Mouse (Mus musculus) neural tube, embryonic 12.5 days (tissue): ENCODE results near the gene Tnrc6c. TPM values are rescaled to one million over a fixed set of nuclear protein-coding genes. Genes with fewer than 3 reads are reported as not detected.

Source experiments
- ATAC-seq: fragments of 200-750 bp; cut with Nextera tagmentation; 2 replicates; pipeline ENCODE4 v1.8.0; 2017; ENCODE audit warnings: low read depth, mild to moderate bottlenecking, moderate TSS enrichment, moderate library complexity; ENCODE audit not compliant: low FRiP score
- H3K27ac ChIP-seq: fragments of 300-500 bp; sonication (generic); 2 replicates; pipeline ENCODE4 v1.5.1; 2016
- H3K27me3 ChIP-seq: fragments of 300-500 bp; sonication (generic); replicated peaks from 2 replicates; pipeline ENCODE4 v1.6.1; 2016; ENCODE audit warnings: mild to moderate bottlenecking
- H3K36me3 ChIP-seq: fragments of 300-500 bp; sonication (generic); 2 replicates; pipeline ENCODE4 v1.6.1; 2016; ENCODE audit warnings: mild to moderate bottlenecking
- H3K4me1 ChIP-seq: fragments of 300-500 bp; sonication (generic); 2 replicates; pipeline ENCODE4 v1.6.1; 2016
- H3K4me2 ChIP-seq: fragments of 300-500 bp; sonication (generic); replicated peaks from 2 replicates; pipeline ENCODE4 v1.6.1; 2016; ENCODE audit warnings: mild to moderate bottlenecking
- H3K4me3 ChIP-seq: fragments of 300-500 bp; sonication (generic); 2 replicates; pipeline ENCODE4 v1.5.1; 2016
- H3K9ac ChIP-seq: fragments of 300-500 bp; sonication (generic); 2 replicates; pipeline ENCODE4 v1.6.1; 2016; ENCODE audit warnings: mild to moderate bottlenecking
- H3K9me3 ChIP-seq: fragments of 300-500 bp; sonication (generic); 2 replicates; pipeline ENCODE4 v1.6.1; 2016; ENCODE audit warnings: mild to moderate bottlenecking
- WGBS: fragments of 180-500 bp; shearing (Covaris S2); methylation state at CpG from one replicate; pipeline ENCODE4 v1.1.7; 2016; 5-methylcytosine and 5-hydroxymethylcytosine counted together
- polyA plus RNA-seq: library from polyadenylated mRNA; unstranded; fragments of >200 nt; fragmentation: Nextera tagmentation; extraction: Ambion mirVana; gene quantifications from 2 replicates; pipeline ENCODE4 v1.2.1, GENCODE M21; 2016

Tnrc6c gene
- polyA plus RNA-seq, 1 experiment from 2014 or later, result 25.0 TPM

- peak overlapping the region; percentile 42; the same call in 1 of the 2 replicates for H3K4me2 ChIP-seq
- ATAC-seq, result no peak
- WGBS, result 41% methylated on average over 7 of the region's 7 CpGs
- no peaks in the 10 kb centered on the region for H3K9me3 ChIP-seq
- no peak overlapping the region for H3K9ac ChIP-seq
- H3K27ac ChIP-seq, result peak overlapping the region; percentile 50
- no peak overlapping the region for H3K4me3 ChIP-seq
- peaks cover 3% of the 10 kb centered on the region; the same call in 1 of the 2 replicates for H3K27me3 ChIP-seq
- peaks cover 48% of the 10 kb centered on the region for H3K4me1 ChIP-seq
- no peaks in the 10 kb centered on the region for H3K36me3 ChIP-seq
Measured at GRCm38 (mm10) chr11:117618774-117619173, 35.3 kb upstream of the Tnrc6c start.

GRCm38 (mm10) chr11:117619581-117619980 is 34.5 kb upstream of the Tnrc6c start:
- H3K9me3 ChIP-seq, result no peaks in the 10 kb centered on the region
- no peak overlapping the region for H3K9ac ChIP-seq
- 33% methylated on average over 10 of the region's 10 CpGs for WGBS
- ATAC-seq, result no peak
- H3K4me2 ChIP-seq, result peak overlapping the region; percentile 19; the same call in 1 of the 2 replicates
- no peaks in the 10 kb centered on the region for H3K36me3 ChIP-seq
- H3K27me3 ChIP-seq, result peaks cover 3% of the 10 kb centered on the region; the same call in 1 of the 2 replicates
- 0 out of 2 replicates have a peak overlapping the region, but pooled peaks have one; percentile 50 for H3K27ac ChIP-seq
- H3K4me3 ChIP-seq, result no peak overlapping the region
- peaks cover 48% of the 10 kb centered on the region for H3K4me1 ChIP-seq

- Histone ChIP-seq H3K36me3 (no peaks in the 10 kb centered on the region), H3K4me1 (peaks cover 29% of the 10 kb centered on the region), H3K4me3 (no peak overlapping the region), H3K27me3 (no peaks in the 10 kb centered on the region), H3K9ac (no peak overlapping the region), H3K4me2 (no peak overlapping the region), H3K9me3 (no peaks in the 10 kb centered on the region), H3K27ac (no peak overlapping the region)
- WGBS, result 79% methylated on average over 4 of the region's 4 CpGs
- no peak for ATAC-seq
Measured at GRCm38 (mm10) chr11:117625196-117625595, 28.9 kb upstream of the Tnrc6c start.

GRCm38 (mm10) chr11:117626557-117626956 is 27.5 kb upstream of the Tnrc6c start:
- no peak overlapping the region for H3K4me2 ChIP-seq
- 62% methylated on average over 6 of the region's 6 CpGs for WGBS
- H3K27me3 ChIP-seq, result no peaks in the 10 kb centered on the region
- H3K4me1 ChIP-seq, result peaks cover 25% of the 10 kb centered on the region
- no peak overlapping the region for H3K4me3 ChIP-seq
- no peaks in the 10 kb centered on the region for H3K9me3 ChIP-seq
- no peak for ATAC-seq
- H3K36me3 ChIP-seq, result no peaks in the 10 kb centered on the region
- 0 out of 2 replicates have a peak overlapping the region, but pooled peaks have one; percentile 1 for H3K9ac ChIP-seq
- H3K27ac ChIP-seq, result no peak overlapping the region; the same call in 1 of the 2 replicates

- H3K4me2 ChIP-seq, result no peak overlapping the region
Measured at GRCm38 (mm10) chr11:117627060-117627562, 27.0 kb upstream of the Tnrc6c start.

GRCm38 (mm10) chr11:117627746-117628311 is 26.3 kb upstream of the Tnrc6c start:
- peak; percentile 76 for ATAC-seq
- Histone ChIP-seq H3K36me3 (no peaks in the 10 kb centered on the region), H3K4me3 (no peak overlapping the region), H3K9ac (peak overlapping the region; percentile 41), H3K27me3 (no peaks in the 10 kb centered on the region), H3K9me3 (no peaks in the 10 kb centered on the region), H3K27ac (peak overlapping the region; percentile 75), H3K4me2 (peak overlapping the region; percentile 12), H3K4me1 (peaks cover 25% of the 10 kb centered on the region)
- WGBS, result 7% methylated on average over 9 of the region's 9 CpGs

More at GRCm38 (mm10) chr11:117627060-117627562, 27.0 kb upstream of the Tnrc6c start:
- no peak for ATAC-seq
- no peaks in the 10 kb centered on the region for H3K27me3 ChIP-seq
- 15% methylated on average over 5 of the region's 5 CpGs for WGBS
- peaks cover 25% of the 10 kb centered on the region for H3K4me1 ChIP-seq
- H3K9me3 ChIP-seq, result no peaks in the 10 kb centered on the region
- no peak overlapping the region for H3K4me3 ChIP-seq
- H3K36me3 ChIP-seq, result no peaks in the 10 kb centered on the region
- H3K9ac ChIP-seq, result no peak overlapping the region
- H3K27ac ChIP-seq, result peak overlapping the region; percentile 75; the same call in 1 of the 2 replicates

- WGBS, result 8% methylated on average over 9 of the region's 9 CpGs
- Histone ChIP-seq H3K9me3 (no peaks in the 10 kb centered on the region), H3K27ac (peak overlapping the region; percentile 75), H3K9ac (peak overlapping the region; percentile 41), H3K4me2 (peak overlapping the region; percentile 12), H3K27me3 (no peaks in the 10 kb centered on the region), H3K4me1 (peaks cover 25% of the 10 kb centered on the region), H3K4me3 (no peak overlapping the region), H3K36me3 (no peaks in the 10 kb centered on the region)
- peak; percentile 87 for ATAC-seq
Measured at GRCm38 (mm10) chr11:117628312-117628779, 25.7 kb upstream of the Tnrc6c start.

- Histone ChIP-seq H3K9ac (no peak overlapping the region), H3K4me2 (no peak overlapping the region), H3K4me1 (peaks cover 25% of the 10 kb centered on the region), H3K27ac (no peak overlapping the region), H3K27me3 (no peaks in the 10 kb centered on the region), H3K9me3 (no peaks in the 10 kb centered on the region), H3K36me3 (no peaks in the 10 kb centered on the region), H3K4me3 (no peak overlapping the region)
- no peak for ATAC-seq
- 49% methylated on average over 2 of the region's 2 CpGs for WGBS
Measured at GRCm38 (mm10) chr11:117629865-117630264, 24.2 kb upstream of the Tnrc6c start.

- Histone ChIP-seq H3K9ac (no peak overlapping the region), H3K27ac (no peak overlapping the region), H3K36me3 (no peaks in the 10 kb centered on the region), H3K9me3 (no peaks in the 10 kb centered on the region), H3K4me2 (no peak overlapping the region), H3K27me3 (no peaks in the 10 kb centered on the region), H3K4me3 (no peak overlapping the region), H3K4me1 (peaks cover 26% of the 10 kb centered on the region)
- no peak for ATAC-seq
- WGBS, result 93% methylated on average over 10 of the region's 11 CpGs
Measured at GRCm38 (mm10) chr11:117630868-117631565, 23.1 kb upstream of the Tnrc6c start.

GRCm38 (mm10) chr11:117633310-117633709 is 20.8 kb upstream of the Tnrc6c start:
- no peaks in the 10 kb centered on the region for H3K36me3 ChIP-seq
- no peak overlapping the region for H3K4me3 ChIP-seq
- no peak overlapping the region for H3K9ac ChIP-seq
- no peak overlapping the region for H3K4me2 ChIP-seq
- H3K27ac ChIP-seq, result no peak overlapping the region
- no peak for ATAC-seq
- no peaks in the 10 kb centered on the region for H3K9me3 ChIP-seq
- no peaks in the 10 kb centered on the region for H3K27me3 ChIP-seq
- 81% methylated on average over 3 of the region's 3 CpGs for WGBS
- peaks cover 13% of the 10 kb centered on the region for H3K4me1 ChIP-seq

GRCm38 (mm10) chr11:117638386-117638785 is 15.7 kb upstream of the Tnrc6c start:
- H3K9ac ChIP-seq, result no peak overlapping the region
- no peak for ATAC-seq
- 36% methylated on average over 7 of the region's 7 CpGs for WGBS

GRCm38 (mm10) chr11:117638809-117639208 is 15.3 kb upstream of the Tnrc6c start:
- no peak overlapping the region for H3K27ac ChIP-seq
- WGBS, result 64% methylated on average over 11 of the region's 11 CpGs
- no peak overlapping the region for H3K9ac ChIP-seq
- H3K36me3 ChIP-seq, result no peaks in the 10 kb centered on the region
- no peaks in the 10 kb centered on the region for H3K9me3 ChIP-seq
- H3K4me2 ChIP-seq, result no peak overlapping the region
- H3K4me1 ChIP-seq, result peaks cover 14% of the 10 kb centered on the region
- H3K27me3 ChIP-seq, result no peaks in the 10 kb centered on the region
- no peak for ATAC-seq
- H3K4me3 ChIP-seq, result no peak overlapping the region

More at GRCm38 (mm10) chr11:117638386-117638785, 15.7 kb upstream of the Tnrc6c start:
- H3K27ac ChIP-seq, result no peak overlapping the region
- peaks cover 13% of the 10 kb centered on the region for H3K4me1 ChIP-seq
- H3K4me2 ChIP-seq, result no peak overlapping the region
- no peaks in the 10 kb centered on the region for H3K9me3 ChIP-seq
- no peaks in the 10 kb centered on the region for H3K27me3 ChIP-seq
- H3K36me3 ChIP-seq, result no peaks in the 10 kb centered on the region
- no peak overlapping the region for H3K4me3 ChIP-seq
